Mouse (Mus musculus) stomach, postnatal 0 days (tissue): ENCODE data around the gene Dscam.

Experiments used
- CTCF ChIP-seq: IDR thresholded peaks from 2 replicates; pipeline ENCODE4 v1.5.1; 2016; ENCODE audit warnings: antibody characterized with exemption, low read depth, mild to moderate bottlenecking, moderate library complexity
- EP300 ChIP-seq: optimal IDR thresholded peaks from 2 replicates; pipeline ENCODE3; 2016; ENCODE audit warnings: antibody characterized with exemption

DNA sequence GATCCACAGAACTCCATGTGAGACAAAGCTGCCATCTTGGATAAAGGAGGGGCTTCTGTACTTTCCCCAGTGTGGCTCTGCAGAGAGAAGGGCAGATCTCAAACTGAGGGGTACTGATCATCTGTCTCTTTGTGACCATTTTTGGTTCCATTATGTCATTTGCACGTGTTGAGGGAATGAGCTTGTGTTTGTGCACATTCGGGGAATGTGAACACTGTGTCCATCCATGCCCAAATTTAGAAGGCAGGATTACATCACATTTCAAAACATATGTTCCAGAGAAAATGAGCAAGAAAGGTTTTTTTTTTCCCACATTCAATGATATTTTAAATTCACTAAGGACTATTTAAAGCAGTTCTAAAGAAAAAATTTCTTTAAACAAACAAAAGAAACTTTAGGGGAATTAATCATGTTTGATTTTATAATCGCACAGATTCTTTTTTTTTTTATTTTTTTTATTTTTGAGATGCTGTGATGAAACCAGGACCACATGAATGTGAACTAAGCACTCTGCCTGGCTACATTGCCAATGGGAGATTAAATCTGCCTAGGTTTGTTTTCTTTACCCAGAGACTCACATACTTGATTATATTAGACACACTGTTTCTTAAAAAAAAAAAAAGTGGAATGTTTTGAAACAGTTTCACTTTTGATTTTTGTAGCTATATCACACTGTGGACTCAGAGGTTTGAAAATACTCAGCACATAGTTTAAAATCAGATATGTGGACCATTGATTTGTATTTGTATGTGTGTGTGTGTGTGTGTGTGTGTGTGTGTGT, 269.1 kb downstream of the Dscam start:
- TF ChIP-seq CTCF: no peak
- no peak for TF ChIP-seq EP300
